Mouse (Mus musculus) MEL (cell line): ENCODE data around the gene Pam16.

Experiments used
- CHD2 ChIP-seq: IDR thresholded peaks from 2 replicates; pipeline ENCODE4 v1.6.1; 2011; ENCODE audit warnings: low read length, improper control_type of control experiment
- CTCF ChIP-seq, 3 experiments: IDR thresholded peaks in 2 of 3; conservative IDR thresholded peaks in 1 of 3; 2 replicates each; pipeline ENCODE4 v1.5.1; 2011 to 2012; ENCODE audit warnings: low read length in 3 of 3, low read depth in 2 of 3, mild to moderate bottlenecking in 2 of 3, improper control_type of control experiment in 1 of 3, inconsistent platforms in 1 of 3, mixed read lengths in 1 of 3, moderate library complexity in 1 of 3; ENCODE audit not compliant: control insufficient read depth in 1 of 3, insufficient read depth in 1 of 3, poor library complexity in 1 of 3, severe bottlenecking in 1 of 3
- EP300 ChIP-seq, 2 experiments: IDR thresholded peaks; 2 replicates each; pipeline ENCODE4 v1.6.1; 2011; ENCODE audit warnings: improper control_type of control experiment in 2 of 2, low read length in 2 of 2, low read depth in 1 of 2, mild to moderate bottlenecking in 1 of 2
- GABPA ChIP-seq: IDR thresholded peaks from 2 replicates; pipeline ENCODE4 v1.6.1; 2012; ENCODE audit warnings: low read depth, mild to moderate bottlenecking, inconsistent platforms, low read length, improper control_type of control experiment, moderate library complexity
- MAX ChIP-seq: IDR thresholded peaks from 2 replicates; pipeline ENCODE4 v1.6.1; 2011; ENCODE audit warnings: low read length, improper control_type of control experiment
- MEF2A ChIP-seq: IDR thresholded peaks from 2 replicates; pipeline ENCODE4 v1.6.1; 2014; ENCODE audit warnings: low read depth, mild to moderate bottlenecking, inconsistent platforms, low read length, improper control_type of control experiment; ENCODE audit not compliant: poor library complexity, insufficient replicate concordance, severe bottlenecking; ENCODE audit errors: extremely low read depth
- MXI1 ChIP-seq: IDR thresholded peaks from 2 replicates; pipeline ENCODE4 v1.6.1; 2011; ENCODE audit warnings: mild to moderate bottlenecking, low read depth, low read length, improper control_type of control experiment
- POLR2A ChIP-seq, 2 experiments: IDR thresholded peaks; 2 replicates each; pipeline ENCODE4 v1.6.1; 2011 to 2012; ENCODE audit warnings: low read length in 2 of 2, mild to moderate bottlenecking in 2 of 2, control low read depth in 1 of 2, improper control_type of control experiment in 1 of 2, low read depth in 1 of 2, moderate library complexity in 1 of 2; ENCODE audit not compliant: control insufficient read depth in 1 of 2, insufficient read depth in 1 of 2, poor library complexity in 1 of 2
- TBP ChIP-seq: IDR thresholded peaks from 2 replicates; pipeline ENCODE4 v1.8.0; 2011; ENCODE audit warnings: low read depth, low read length, improper control_type of control experiment

DNA sequence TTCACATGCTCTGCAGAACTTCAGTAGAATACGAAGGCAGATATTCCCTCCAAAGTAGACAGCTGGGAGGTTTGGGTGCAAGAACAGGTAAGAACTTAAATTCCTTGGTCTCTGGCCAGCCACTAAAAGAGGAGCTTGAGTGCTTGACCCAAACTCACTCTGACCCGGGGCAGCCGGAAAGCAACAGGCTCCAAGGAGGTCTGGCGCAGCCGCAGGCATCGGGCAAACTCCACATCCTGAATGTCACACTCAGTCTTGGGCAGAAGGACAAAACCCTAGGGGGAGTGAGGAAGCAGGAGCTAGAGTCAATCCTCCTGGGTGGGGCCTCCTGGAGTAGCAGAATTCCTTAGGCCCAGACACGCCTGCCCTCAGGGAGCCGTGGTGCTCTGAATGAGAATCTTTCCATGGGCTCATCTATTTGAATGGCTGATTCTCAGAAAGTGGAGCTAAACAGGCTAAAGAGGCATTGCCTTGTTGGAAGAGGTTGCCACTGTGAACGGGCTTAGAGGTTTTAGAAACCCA lies 4.2 kb upstream of the Pam16 start:
- no peak for TF ChIP-seq MXI1
- TF ChIP-seq EP300 (IDR thresholded peaks at IDR 0.05; ENCODE audit: low read depth in 1 of 2, low read length in 2 of 2) = no peak
- no peak for TF ChIP-seq CTCF (IDR thresholded peaks at IDR 0.05 in 2 of 3, conservative IDR thresholded peaks at IDR 0.05 in 1 of 3; ENCODE audit: control insufficient read depth in 1 of 3, insufficient read depth in 1 of 3, low read depth in 2 of 3, low read length in 3 of 3, poor library complexity in 1 of 3, severe bottlenecking in 1 of 3)
- TF ChIP-seq CHD2 = no peak
- no peak for TF ChIP-seq GABPA
- TF ChIP-seq TBP = no peak
- TF ChIP-seq POLR2A (IDR thresholded peaks at IDR 0.05; ENCODE audit: control insufficient read depth in 1 of 2, insufficient read depth in 1 of 2, low read depth in 1 of 2, low read length in 2 of 2, poor library complexity in 1 of 2) = no peak
- no peak for TF ChIP-seq MAX
- TF ChIP-seq MEF2A = no peak
